Mouse (Mus musculus) liver, adult 2 months (tissue): ENCODE measurements at regions not wholly inside any gene's neighbourhood (a gene's known extent, or its start where the extent isn't known, plus 50 kb on each side); places are given as distances from the start of the nearest gene placed in this dataset.

Experiments used
- CTCF ChIP-seq: fragments of 200-500 bp; IDR thresholded peaks from 2 replicates; pipeline ENCODE4 v1.5.1; 2011; ENCODE audit warnings: low read depth, low read length, control low read depth
- POLR2A ChIP-seq: fragments of 200-500 bp; IDR thresholded peaks from 2 replicates; pipeline ENCODE4 v1.6.1; 2011; ENCODE audit warnings: low read length, control low read depth; ENCODE audit not compliant: insufficient read depth; ENCODE audit errors: extremely low read depth

DNA sequence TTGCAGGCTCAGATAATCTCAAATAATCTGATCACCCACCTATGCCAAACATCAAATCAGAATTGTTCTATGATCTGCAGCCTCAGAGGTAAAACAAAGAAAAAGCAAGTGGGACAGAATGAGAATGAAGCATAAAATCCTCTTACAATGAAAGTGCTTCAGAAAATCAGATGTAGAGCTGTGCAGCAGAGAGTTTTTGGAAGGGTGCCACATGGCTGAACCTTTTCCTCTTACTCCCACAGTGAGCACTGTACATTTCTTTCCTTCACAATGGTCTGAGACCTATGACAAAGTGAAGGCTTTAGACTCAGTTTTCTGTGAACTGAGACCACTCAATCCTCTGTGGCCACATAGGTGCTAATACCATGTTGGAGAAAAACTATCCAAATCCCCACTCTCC, 116.4 kb upstream of the Rag2 start:
- TF ChIP-seq CTCF, result no peak
- TF ChIP-seq POLR2A, result no peak
